Mouse (Mus musculus): ENCODE results near the gene Tbxa2r.
A peak's percentile ranks its signal among the peaks of the same experiment; 100 is the strongest.

GRCm38 (mm10) chr10:81378553-81379182, 50.1 kb downstream of the Tbxa2r start:
- TF ChIP-seq CTCF (IDR thresholded peaks at IDR 0.05; ENCODE audit: insufficient read depth, low read length) (no peak), POLR2A (IDR thresholded peaks at IDR 0.05; ENCODE audit: borderline replicate concordance, extremely low read depth, low read depth, low read length) (peak; percentile 55; the same call in 1 of the 2 replicates)

All from lung, adult 2 months (tissue).